Mouse (Mus musculus) cortical plate, adult 2 months (tissue): ENCODE measurements around the gene Sgpl1. TPM values are rescaled to one million over a fixed set of nuclear protein-coding genes. Genes with fewer than 3 reads are reported as not detected.
A peak's percentile ranks its signal among the peaks of the same experiment; 100 is the strongest.

ENCODE experiments used
- H3K27ac ChIP-seq: fragments of 200-500 bp; 2 replicates; pipeline ENCODE4 v1.5.1; 2012; ENCODE audit warnings: low read length, control low read depth, inconsistent platforms; ENCODE audit not compliant: insufficient read depth
- H3K4me1 ChIP-seq: fragments of 200-500 bp; 2 replicates; pipeline ENCODE4 v1.6.1; 2011; ENCODE audit warnings: low read length; ENCODE audit not compliant: control insufficient read depth, insufficient read depth
- H3K4me3 ChIP-seq: fragments of 200-500 bp; 2 replicates; pipeline ENCODE4 v1.5.1; 2011; ENCODE audit warnings: mild to moderate bottlenecking, low read length, control low read depth; ENCODE audit not compliant: insufficient read depth
- CTCF ChIP-seq: fragments of 200-500 bp; IDR thresholded peaks from 2 replicates; pipeline ENCODE4 v1.5.1; 2011; ENCODE audit warnings: mild to moderate bottlenecking, control low read depth, low read length; ENCODE audit not compliant: insufficient read depth; ENCODE audit errors: extremely low read depth
- POLR2A ChIP-seq: fragments of 200-500 bp; IDR thresholded peaks from 2 replicates; pipeline ENCODE4 v1.6.1; 2011; ENCODE audit warnings: mild to moderate bottlenecking, low read length, control low read depth; ENCODE audit not compliant: insufficient read depth; ENCODE audit errors: extremely low read depth
- polyA plus RNA-seq: library from polyadenylated mRNA; depleted of rRNA; stranded (reverse); fragments of >200 nt; gene quantifications from 2 replicates; pipeline ENCODE4 v1.2.3, GENCODE M21; 2012; rRNA removed

The Sgpl1 gene
- 34.1 and 34.5 TPM in 2 replicates for polyA plus RNA-seq

- TF ChIP-seq POLR2A: no peak
- TF ChIP-seq CTCF: peak; percentile 43
- peak within 1 kb of the TSS; percentile 95 for H3K4me3 ChIP-seq
- H3K27ac ChIP-seq: peak within 1 kb of the TSS; percentile 92
- H3K4me1 ChIP-seq: no peaks in the 10 kb centered on the region; the same call in 1 of the 2 replicates
Measured at GRCm38 (mm10) chr10:61147157-61148040, at the start of gene Sgpl1. Gene Sgpl1, minus strand, starts transcription at chr10:61147703.

GRCm38 (mm10) chr10:61195718-61196291 is 48.3 kb upstream of the Sgpl1 start:
- TF ChIP-seq CTCF: no peak
- no peak for TF ChIP-seq POLR2A
- H3K4me3 ChIP-seq: no peak overlapping the region
- H3K4me1 ChIP-seq: no peaks in the 10 kb centered on the region
- H3K27ac ChIP-seq: no peak overlapping the region

- Histone ChIP-seq H3K4me1 (no peaks in the 10 kb centered on the region), H3K27ac (no peak overlapping the region), H3K4me3 (no peak overlapping the region)
- no peak for TF ChIP-seq POLR2A
- TF ChIP-seq CTCF: no peak
Measured at GRCm38 (mm10) chr10:61195216-61195615, 47.7 kb upstream of the Sgpl1 start.

GRCm38 (mm10) chr10:61194611-61195010 is 47.1 kb upstream of the Sgpl1 start:
- TF ChIP-seq POLR2A: no peak
- TF ChIP-seq CTCF: no peak
- Histone ChIP-seq H3K27ac (no peak overlapping the region), H3K4me1 (no peaks in the 10 kb centered on the region), H3K4me3 (no peak overlapping the region)

GRCm38 (mm10) chr10:61188010-61188409 is 40.5 kb upstream of the Sgpl1 start:
- TF ChIP-seq CTCF (no peak), POLR2A (no peak)
- no peak overlapping the region for H3K4me3 ChIP-seq
- H3K4me1 ChIP-seq: no peaks in the 10 kb centered on the region
- H3K27ac ChIP-seq: no peak overlapping the region

- Histone ChIP-seq H3K27ac (no peak overlapping the region), H3K4me1 (no peaks in the 10 kb centered on the region), H3K4me3 (no peak overlapping the region)
- TF ChIP-seq CTCF: no peak
- TF ChIP-seq POLR2A: no peak
Measured at GRCm38 (mm10) chr10:61187001-61187400, 39.5 kb upstream of the Sgpl1 start.

- TF ChIP-seq CTCF (no peak), POLR2A (no peak)
- H3K4me3 ChIP-seq: no peak overlapping the region
- H3K4me1 ChIP-seq: no peaks in the 10 kb centered on the region
- no peak overlapping the region for H3K27ac ChIP-seq
Measured at GRCm38 (mm10) chr10:61179927-61180326, 32.4 kb upstream of the Sgpl1 start.

GRCm38 (mm10) chr10:61178687-61179086 is 31.2 kb upstream of the Sgpl1 start:
- H3K4me3 ChIP-seq: no peak overlapping the region
- no peak overlapping the region for H3K27ac ChIP-seq
- H3K4me1 ChIP-seq: no peaks in the 10 kb centered on the region
- TF ChIP-seq CTCF: no peak
- TF ChIP-seq POLR2A: no peak

- TF ChIP-seq CTCF: no peak
- no peak for TF ChIP-seq POLR2A
- H3K27ac ChIP-seq: no peak overlapping the region
Measured at GRCm38 (mm10) chr10:61177751-61178150, 30.2 kb upstream of the Sgpl1 start.

More at GRCm38 (mm10) chr10:61177751-61178150, 30.2 kb upstream of the Sgpl1 start:
- Histone ChIP-seq H3K4me1 (no peaks in the 10 kb centered on the region), H3K4me3 (no peak overlapping the region)
